Mouse (Mus musculus) liver, postnatal 0 days (tissue): ENCODE measurements around the gene Ypel2.
A peak's percentile ranks its signal among the peaks of the same experiment; 100 is the strongest.

Source experiments
- CTCF ChIP-seq: sonication (generic); IDR thresholded peaks from 2 replicates; pipeline ENCODE4 v1.5.1; 2016; ENCODE audit warnings: antibody characterized with exemption, low read depth
- EP300 ChIP-seq: IDR thresholded peaks from 2 replicates; pipeline ENCODE4 v1.6.1; 2016; ENCODE audit warnings: antibody characterized with exemption, low read depth, mild to moderate bottlenecking

GRCm38 (mm10) chr11:86995625-86996221 is 2.2 kb upstream of the Ypel2 start:
- TF ChIP-seq CTCF (peak; percentile 88), EP300 (no peak)
